Mouse (Mus musculus) neural tube, embryonic 11.5 days (tissue): ENCODE measurements at regions not wholly inside any gene's neighbourhood (a gene's known extent, or its start where the extent isn't known, plus 50 kb on each side); places are given as distances from the start of the nearest gene placed in this dataset.

Experiments
- ATAC-seq: fragments of 200-750 bp; cut with Nextera tagmentation; 2 replicates; pipeline ENCODE4 v1.8.0; 2017; ENCODE audit warnings: moderate number of reproducible peaks, mild to moderate bottlenecking, moderate TSS enrichment, moderate library complexity; ENCODE audit not compliant: insufficient read depth, low FRiP score, low TSS enrichment
- DNase-seq: peaks from one replicate; pipeline ENCODE4 v3.0.0-alpha.2; 2015; ENCODE audit warnings: low spot score
- H3K27ac ChIP-seq: fragments of 300-500 bp; sonication (generic); 2 replicates; pipeline ENCODE4 v1.5.1; 2014; ENCODE audit warnings: low read depth, mild to moderate bottlenecking, low read length
- H3K27me3 ChIP-seq: fragments of 300-500 bp; sonication (generic); 2 replicates; pipeline ENCODE4 v1.6.1; 2014; ENCODE audit warnings: mild to moderate bottlenecking, low read length, mixed read lengths; ENCODE audit not compliant: control insufficient read depth, insufficient read depth
- H3K36me3 ChIP-seq: fragments of 300-500 bp; sonication (generic); 2 replicates; pipeline ENCODE4 v1.6.1; 2014; ENCODE audit warnings: mild to moderate bottlenecking, low read length, moderate library complexity, mixed read lengths; ENCODE audit not compliant: control insufficient read depth, insufficient read depth
- H3K4me1 ChIP-seq: fragments of 300-500 bp; sonication (generic); 2 replicates; pipeline ENCODE4 v1.6.1; 2014; ENCODE audit warnings: low read length, mixed read lengths; ENCODE audit not compliant: control insufficient read depth, insufficient read depth
- H3K4me2 ChIP-seq: fragments of 300-500 bp; sonication (generic); 2 replicates; pipeline ENCODE4 v1.6.1; 2014; ENCODE audit warnings: low read depth, mild to moderate bottlenecking, moderate library complexity
- H3K4me3 ChIP-seq: fragments of 300-500 bp; sonication (generic); 2 replicates; pipeline ENCODE4 v1.5.1; 2014; ENCODE audit warnings: low read depth, low read length
- H3K9ac ChIP-seq: fragments of 300-500 bp; sonication (generic); 2 replicates; pipeline ENCODE4 v1.6.1; 2014; ENCODE audit warnings: mild to moderate bottlenecking, low read length
- H3K9me3 ChIP-seq: fragments of 300-500 bp; sonication (generic); 2 replicates; pipeline ENCODE4 v1.6.1; 2016; ENCODE audit warnings: low read length; ENCODE audit not compliant: control insufficient read depth
- WGBS: fragments of 180-500 bp; shearing (Covaris S2); extraction: QIAGEN DNeasy Blood & Tissue Kit; methylation state at CpG from one replicate; pipeline ENCODE4 v1.1.7; 2014; 5-methylcytosine and 5-hydroxymethylcytosine counted together

DNA sequence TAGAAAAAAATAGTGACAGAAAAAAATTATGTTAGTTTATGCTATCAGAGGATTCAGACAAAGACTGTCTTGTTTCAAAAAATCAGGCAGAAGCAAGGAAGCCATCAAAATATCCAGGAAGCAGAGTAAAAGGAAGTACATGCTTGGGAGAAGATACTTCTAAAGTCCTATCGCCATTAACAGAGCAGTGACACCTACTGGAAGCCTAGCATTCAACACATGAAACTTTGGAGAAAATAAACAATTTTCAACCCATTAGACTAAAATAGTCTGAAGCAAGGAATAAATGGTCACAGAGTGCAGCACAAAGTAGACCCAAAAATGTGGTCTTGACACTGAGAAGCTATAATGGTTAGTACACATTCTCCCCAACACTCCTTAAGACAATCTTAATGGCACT is 394.0 kb downstream of the Gm11232 start:
- 73% methylated on average over 1 of the region's 1 CpGs for WGBS

DNA sequence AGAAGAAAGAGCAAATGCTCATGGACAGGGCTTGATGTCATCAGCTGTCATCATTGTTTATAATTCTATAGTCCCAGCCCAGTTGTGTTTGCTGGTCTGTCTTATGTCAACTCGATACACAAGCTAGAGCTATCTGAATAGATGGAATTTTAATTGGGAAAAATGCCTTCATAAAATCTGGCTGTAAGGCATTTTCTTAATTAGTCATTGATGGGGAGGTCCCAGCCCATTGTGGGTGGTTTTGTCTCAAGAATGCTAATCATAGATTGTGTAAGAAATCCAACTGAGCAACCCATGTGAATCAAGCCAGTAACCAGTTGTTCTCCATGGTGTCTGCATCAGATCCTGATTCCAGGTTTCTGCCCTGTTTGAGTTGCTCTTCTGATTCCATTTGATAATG is 400.1 kb downstream of the Gm11232 start:
- no peak for DNase-seq
- Histone ChIP-seq H3K4me1 (no peaks in the 10 kb centered on the region), H3K27me3 (no peaks in the 10 kb centered on the region), H3K4me2 (no peak overlapping the region), H3K9ac (no peak overlapping the region), H3K4me3 (no peak overlapping the region), H3K36me3 (no peaks in the 10 kb centered on the region), H3K27ac (no peak overlapping the region), H3K9me3 (no peaks in the 10 kb centered on the region)
- WGBS, result 73% methylated on average over 1 of the region's 1 CpGs
- ATAC-seq, result no peak

More for the DNA sequence above, 394.0 kb downstream of the Gm11232 start:
- Histone ChIP-seq H3K4me3 (no peak overlapping the region), H3K4me2 (no peak overlapping the region), H3K27ac (no peak overlapping the region), H3K9ac (no peak overlapping the region), H3K27me3 (no peaks in the 10 kb centered on the region), H3K36me3 (no peaks in the 10 kb centered on the region), H3K4me1 (no peaks in the 10 kb centered on the region), H3K9me3 (no peaks in the 10 kb centered on the region)
- DNase-seq (no peak), ATAC-seq (no peak)

DNA sequence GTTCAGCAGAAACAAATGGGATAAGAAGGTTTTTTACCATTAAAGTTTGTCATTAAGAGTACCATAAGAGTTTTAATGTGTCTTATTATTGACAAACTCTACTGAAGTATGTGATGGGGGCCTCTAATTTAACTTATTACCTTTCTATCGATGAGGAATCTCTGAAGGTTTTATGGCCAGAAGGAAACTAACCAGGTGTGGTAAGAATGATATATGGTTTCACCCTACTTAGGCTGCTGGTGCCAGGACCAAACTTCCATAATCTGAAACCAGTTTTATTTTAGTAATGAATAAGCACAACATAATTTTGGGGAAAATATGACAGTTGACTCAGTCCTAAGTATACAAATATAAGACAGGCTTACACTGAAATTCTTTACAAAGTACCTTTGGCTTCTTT is 401.1 kb downstream of the Gm11232 start:
- WGBS, result 92% methylated on average over 1 of the region's 1 CpGs

DNA sequence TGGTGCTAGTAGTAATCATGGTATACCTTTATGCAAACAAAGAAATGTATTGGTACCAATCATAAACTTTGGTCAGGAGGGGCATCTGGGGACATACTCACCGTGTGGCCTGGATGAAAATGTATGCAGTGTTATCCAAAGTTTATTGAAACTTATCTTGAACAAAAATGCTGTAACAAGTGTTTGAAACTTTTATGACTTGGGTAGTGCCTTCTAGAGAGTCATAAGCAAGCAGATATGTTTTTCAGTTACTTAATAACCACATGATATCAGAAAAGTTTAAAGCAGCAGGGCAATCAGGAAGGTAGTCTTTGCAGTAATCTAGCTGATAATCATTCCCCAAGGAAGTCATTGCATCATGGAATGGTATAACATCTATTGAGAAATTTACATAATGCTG is 401.5 kb downstream of the Gm11232 start:
- 83% methylated on average over 1 of the region's 1 CpGs for WGBS
- no peak overlapping the region for H3K9ac ChIP-seq
- no peaks in the 10 kb centered on the region for H3K4me1 ChIP-seq
- no peak overlapping the region for H3K4me3 ChIP-seq
- H3K36me3 ChIP-seq, result no peaks in the 10 kb centered on the region
- ATAC-seq (no peak), DNase-seq (no peak)
- H3K27me3 ChIP-seq, result no peaks in the 10 kb centered on the region
- no peak overlapping the region for H3K27ac ChIP-seq
- no peak overlapping the region for H3K4me2 ChIP-seq
- no peaks in the 10 kb centered on the region for H3K9me3 ChIP-seq

More for the DNA sequence above, 401.1 kb downstream of the Gm11232 start:
- H3K27ac ChIP-seq, result no peak overlapping the region
- H3K36me3 ChIP-seq, result no peaks in the 10 kb centered on the region
- no peaks in the 10 kb centered on the region for H3K9me3 ChIP-seq
- no peak overlapping the region for H3K9ac ChIP-seq
- no peaks in the 10 kb centered on the region for H3K4me1 ChIP-seq
- H3K27me3 ChIP-seq, result no peaks in the 10 kb centered on the region
- H3K4me2 ChIP-seq, result no peak overlapping the region
- H3K4me3 ChIP-seq, result no peak overlapping the region
- ATAC-seq, result no peak
- DNase-seq, result no peak

DNA sequence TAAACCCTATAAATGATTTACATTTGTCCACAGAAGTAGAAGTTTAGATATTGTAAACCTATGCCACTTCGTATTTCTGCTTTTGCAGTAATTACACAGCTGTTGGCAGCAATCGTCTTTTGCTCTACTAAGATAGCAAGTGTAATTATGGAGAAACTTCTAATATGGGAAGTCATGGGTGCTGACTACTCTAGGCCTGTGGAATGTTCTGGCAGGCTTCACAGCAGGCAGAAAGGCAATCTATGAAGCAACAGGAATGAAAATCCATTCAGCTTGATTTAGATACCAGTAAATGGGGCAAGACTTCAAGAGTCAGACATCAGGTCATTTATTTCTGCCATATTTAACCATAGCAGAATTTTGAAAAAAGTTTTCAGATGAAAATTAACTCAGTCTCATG is 405.9 kb downstream of the Gm11232 start:
- no peak overlapping the region for H3K9ac ChIP-seq
- no peak overlapping the region for H3K4me2 ChIP-seq
- H3K27me3 ChIP-seq, result no peaks in the 10 kb centered on the region
- H3K27ac ChIP-seq, result no peak overlapping the region
- H3K9me3 ChIP-seq, result no peaks in the 10 kb centered on the region
- WGBS, result 92% methylated on average over 2 of the region's 2 CpGs
- no peaks in the 10 kb centered on the region for H3K36me3 ChIP-seq
- DNase-seq (no peak), ATAC-seq (no peak)
- no peak overlapping the region for H3K4me3 ChIP-seq
- no peaks in the 10 kb centered on the region for H3K4me1 ChIP-seq

DNA sequence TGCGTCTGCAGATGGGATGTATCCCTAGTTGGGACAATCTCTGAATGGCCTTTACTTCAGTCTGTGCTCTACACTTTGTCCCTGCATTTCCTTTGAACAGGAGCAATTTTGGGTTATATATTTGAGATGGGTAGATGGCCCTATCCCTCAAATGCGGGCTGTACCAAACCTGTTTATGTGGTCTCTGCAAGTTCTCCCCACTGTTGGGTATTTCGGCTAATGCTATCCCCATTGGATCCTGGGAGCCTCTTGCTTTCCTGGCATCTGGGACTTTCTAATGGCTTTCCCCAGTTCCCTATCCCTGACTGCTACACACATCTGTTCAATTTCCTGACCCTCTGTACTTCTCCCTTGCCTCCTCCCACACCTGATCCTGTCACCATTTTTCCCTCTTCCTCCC is 414.7 kb downstream of the Gm11232 start:
- Histone ChIP-seq H3K27me3 (no peaks in the 10 kb centered on the region), H3K4me1 (no peaks in the 10 kb centered on the region), H3K36me3 (no peaks in the 10 kb centered on the region), H3K4me3 (no peak overlapping the region), H3K9ac (no peak overlapping the region), H3K9me3 (no peaks in the 10 kb centered on the region), H3K27ac (no peak overlapping the region), H3K4me2 (no peak overlapping the region)
- 89% methylated on average over 3 of the region's 3 CpGs for WGBS
- DNase-seq (no peak), ATAC-seq (no peak)

- WGBS, result 88% methylated on average over 1 of the region's 1 CpGs
- Histone ChIP-seq H3K36me3 (no peaks in the 10 kb centered on the region), H3K9me3 (no peaks in the 10 kb centered on the region), H3K27ac (no peak overlapping the region), H3K27me3 (no peaks in the 10 kb centered on the region), H3K4me2 (no peak overlapping the region), H3K9ac (no peak overlapping the region), H3K4me3 (no peak overlapping the region), H3K4me1 (no peaks in the 10 kb centered on the region)
- DNase-seq (no peak), ATAC-seq (no peak)
Observed at GRCm38 (mm10) chr4:71338582-71338981, 419.2 kb downstream of the Gm11232 start.

- no peak for ATAC-seq
- no peaks in the 10 kb centered on the region for H3K36me3 ChIP-seq
- H3K9me3 ChIP-seq, result no peaks in the 10 kb centered on the region
- no peaks in the 10 kb centered on the region for H3K27me3 ChIP-seq
- no peak overlapping the region for H3K4me3 ChIP-seq
- H3K9ac ChIP-seq, result no peak overlapping the region
- 85% methylated on average over 3 of the region's 3 CpGs for WGBS
- no peak overlapping the region for H3K4me2 ChIP-seq
- no peaks in the 10 kb centered on the region for H3K4me1 ChIP-seq
- no peak for DNase-seq
- no peak overlapping the region for H3K27ac ChIP-seq
Observed at GRCm38 (mm10) chr4:71332672-71333071, 425.1 kb downstream of the Gm11232 start.

DNA sequence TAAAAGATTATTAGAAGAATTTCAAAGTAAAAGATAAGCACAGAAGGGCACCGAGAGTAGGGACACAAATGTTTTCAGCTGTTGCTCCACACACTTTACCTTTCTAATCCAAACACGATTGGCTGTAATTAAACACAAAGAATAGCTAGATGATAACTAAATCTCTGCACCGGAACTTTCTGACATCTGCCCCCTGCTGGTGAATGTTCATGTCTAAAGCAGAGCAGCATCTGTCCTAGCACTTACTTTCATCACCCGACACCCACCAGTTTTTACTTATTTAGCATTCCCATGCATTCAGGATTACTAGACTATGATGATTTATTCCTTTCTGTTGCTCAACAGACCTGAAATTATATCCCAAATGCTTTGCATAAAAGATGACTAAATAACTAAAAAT is 425.7 kb downstream of the Gm11232 start:
- DNase-seq (no peak), ATAC-seq (no peak)
- Histone ChIP-seq H3K36me3 (no peaks in the 10 kb centered on the region), H3K9ac (no peak overlapping the region), H3K27me3 (no peaks in the 10 kb centered on the region), H3K4me1 (no peaks in the 10 kb centered on the region), H3K4me2 (no peak overlapping the region), H3K4me3 (no peak overlapping the region), H3K27ac (no peak overlapping the region), H3K9me3 (no peaks in the 10 kb centered on the region)
- WGBS, result 80% methylated on average over 4 of the region's 4 CpGs
